Mouse (Mus musculus): ENCODE measurements around the gene Eftud2.

GRCm38 (mm10) chr11:102898408-102898807 is 17.6 kb upstream of the Eftud2 start:
- TF ChIP-seq CTCF (IDR thresholded peaks at IDR 0.05) (no peak), POLR2A (IDR thresholded peaks at IDR 0.05; ENCODE audit: insufficient read depth, low read depth, low read length) (no peak)

Measured in heart, adult 2 months (tissue).